Mouse (Mus musculus): ENCODE data around the gene Spata46.

GRCm38 (mm10) chr1:170332775-170333174 is 24.2 kb downstream of the Spata46 start:
- no peak for TF ChIP-seq CTCF (IDR thresholded peaks at IDR 0.05; ENCODE audit: control insufficient read depth, insufficient read depth, insufficient read length)
- no peak for TF ChIP-seq MYOD1 (IDR thresholded peaks at IDR 0.05; ENCODE audit: control insufficient read depth, insufficient read length, low read depth)
- TF ChIP-seq USF1 (IDR thresholded peaks at IDR 0.05; ENCODE audit: low read depth) = no peak
